Mouse (Mus musculus): Measurements from ENCODE around the gene Syne1.

- TF ChIP-seq POLR2A (IDR thresholded peaks at IDR 0.05; ENCODE audit: borderline replicate concordance, low read depth, low read length) (no peak), CTCF (IDR thresholded peaks at IDR 0.05; ENCODE audit: low read depth, low read length) (no peak)
Observed at GRCm38 (mm10) chr10:5468638-5469037, 82.6 kb downstream of the Syne1 start.

Measured in bone marrow macrophage, adult 2 months (primary cell).